Mouse (Mus musculus): ENCODE measurements around the gene Rnf220.

Gene Rnf220

DNA sequence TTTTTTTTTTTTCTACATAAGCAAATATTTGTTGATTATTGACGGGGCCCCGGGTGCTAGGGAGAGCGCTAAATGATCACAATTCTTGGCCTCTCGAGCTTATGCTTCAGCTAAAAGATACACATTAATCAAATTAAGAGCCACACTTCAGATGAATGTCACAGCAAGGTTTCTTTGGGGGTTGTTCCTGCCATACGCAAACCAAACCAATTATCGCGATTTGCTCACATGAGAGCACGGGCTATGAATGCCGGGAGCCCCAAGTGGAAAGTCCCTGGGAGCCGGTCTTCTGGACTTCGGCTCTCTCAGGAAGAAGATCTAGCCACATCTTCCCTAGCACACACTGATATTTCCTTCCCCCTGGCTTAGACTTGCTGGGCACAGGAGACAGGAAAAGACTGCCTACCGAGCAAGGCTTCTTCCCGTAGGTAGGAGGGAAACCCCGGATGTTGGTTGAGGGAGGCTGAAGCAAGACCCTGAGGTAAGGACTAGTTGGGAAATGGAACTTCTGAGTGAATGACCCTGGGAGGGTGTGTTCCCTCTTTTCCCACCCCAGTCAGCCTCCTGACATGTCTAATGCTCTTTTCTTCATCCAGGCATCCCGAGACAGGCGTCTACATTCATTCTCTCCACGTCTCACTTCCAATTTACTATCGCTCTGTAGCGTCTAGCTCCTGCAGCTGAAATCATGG, 51.2 kb downstream of the Rnf220 start:
- in situ Hi-C loops (cut with MboI; ENCODE audit: unreplicated experiment in 2 of 2) = no loop called here

DNA sequence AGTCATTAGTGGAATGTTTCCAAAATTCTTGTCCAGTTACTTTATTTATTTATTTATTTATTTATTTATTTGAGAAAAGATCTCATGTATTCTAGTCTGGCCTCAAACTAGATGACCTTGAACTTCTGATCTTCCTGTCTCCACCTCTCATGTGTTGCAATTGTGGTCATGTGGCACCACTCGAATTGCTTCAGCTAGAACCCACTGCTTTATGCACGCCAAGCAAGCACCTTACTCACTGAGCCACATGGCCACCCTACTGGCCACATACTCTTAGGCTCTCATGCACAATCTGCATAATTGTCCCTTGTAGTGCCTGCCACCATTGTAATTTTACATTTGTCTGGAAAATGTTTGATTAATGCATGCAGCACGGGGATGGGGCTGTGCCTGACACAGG, 57.9 kb downstream of the Rnf220 start:
- in situ Hi-C loops (cut with MboI; ENCODE audit: unreplicated experiment in 2 of 2) = no loop called here

DNA sequence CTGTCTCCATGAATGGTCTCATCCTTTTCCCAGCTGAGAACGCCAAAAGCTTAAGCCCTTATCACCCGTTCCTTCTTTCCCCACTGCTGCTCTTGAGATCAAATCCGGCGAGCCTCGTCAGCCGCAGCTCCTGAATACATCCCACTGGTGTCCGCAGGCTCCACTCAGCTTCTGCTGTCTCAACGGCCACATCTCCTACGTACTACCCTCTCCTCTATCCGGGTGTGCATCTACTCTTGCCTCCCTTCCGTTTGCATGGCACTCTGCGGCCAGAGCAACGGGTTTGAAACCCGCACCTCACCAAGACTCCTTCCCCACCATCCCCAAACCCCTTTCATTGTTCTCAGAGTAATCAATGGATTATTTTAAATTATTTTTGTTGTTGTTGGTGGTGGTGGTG, 58.8 kb downstream of the Rnf220 start:
- in situ Hi-C loops (cut with MboI; ENCODE audit: unreplicated experiment in 2 of 2) = no loop called here

DNA sequence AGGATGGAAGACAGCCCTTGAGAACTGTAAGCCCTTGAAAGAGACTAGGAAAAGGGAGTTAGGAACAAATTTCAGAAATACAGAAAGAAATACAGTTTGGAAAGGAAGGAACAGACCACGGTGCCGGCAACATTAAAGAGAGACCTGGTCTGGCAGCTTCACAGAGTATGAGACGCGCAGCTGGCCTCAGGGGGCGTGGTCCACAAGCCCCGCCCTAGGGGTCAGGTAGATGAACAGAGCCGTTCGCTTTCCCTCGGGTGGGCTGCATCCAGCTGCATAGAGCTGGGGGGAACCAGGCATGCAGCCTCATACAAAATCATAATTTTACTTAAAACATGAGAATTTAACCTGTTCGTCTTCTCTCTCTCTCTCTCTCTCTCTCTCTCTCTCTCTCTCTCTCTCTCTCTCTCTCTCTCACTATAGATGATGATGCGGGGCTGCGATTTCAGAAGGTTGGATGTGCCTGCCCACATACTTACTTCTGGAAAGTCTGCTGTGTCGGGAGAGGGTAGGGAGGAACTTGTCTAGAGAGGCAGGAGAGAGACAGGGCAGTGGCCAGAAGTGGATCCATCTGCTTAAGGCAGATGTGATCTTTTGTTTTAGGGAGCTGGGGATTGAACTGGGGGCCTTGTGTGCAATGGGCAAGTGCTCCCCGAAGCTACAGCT, 59.7 kb downstream of the Rnf220 start:
- in situ Hi-C loops (cut with MboI; ENCODE audit: unreplicated experiment in 2 of 2) = no loop called here

DNA sequence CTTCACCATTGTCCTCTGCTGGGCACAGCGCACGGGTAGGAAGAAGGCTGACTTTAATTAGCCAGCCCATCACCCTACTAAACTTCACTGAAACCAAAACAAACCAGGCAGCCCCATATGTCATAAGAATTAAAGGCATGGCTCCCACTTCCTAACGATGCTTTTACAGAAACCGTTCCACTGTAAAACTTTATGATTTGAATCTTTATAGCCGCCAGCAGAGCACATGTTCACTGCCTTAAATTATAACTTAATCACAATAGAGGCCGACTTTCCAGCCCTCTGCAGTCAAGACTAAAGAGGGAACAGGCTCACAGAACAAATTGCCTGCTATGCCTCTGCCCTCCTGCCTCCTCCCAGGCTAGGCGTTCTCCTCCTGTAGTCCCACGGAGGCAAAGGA, 62.5 kb downstream of the Rnf220 start:
- in situ Hi-C loops (cut with MboI; ENCODE audit: unreplicated experiment in 2 of 2) = no loop called here

DNA sequence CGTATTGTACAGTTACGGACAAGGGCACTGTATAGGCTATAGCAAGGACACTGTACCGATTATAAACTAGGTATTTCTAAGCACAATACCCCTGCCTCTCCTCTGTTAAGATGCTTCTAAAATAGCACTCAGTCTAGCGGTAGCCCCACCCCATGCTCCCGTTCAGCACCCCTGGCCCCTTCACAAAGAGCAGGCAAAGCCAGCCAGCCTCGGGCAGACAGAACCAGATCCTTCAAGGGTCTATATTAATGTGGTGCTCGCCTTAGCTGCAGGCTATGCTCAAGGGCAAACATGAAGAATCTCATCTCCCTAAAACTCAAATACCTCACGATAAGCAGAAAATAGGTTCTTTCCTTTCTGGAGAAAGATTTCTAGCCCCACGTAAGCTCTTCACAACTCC, 67.2 kb downstream of the Rnf220 start:
- in situ Hi-C loops (cut with MboI; ENCODE audit: unreplicated experiment in 2 of 2) = no loop called here

DNA sequence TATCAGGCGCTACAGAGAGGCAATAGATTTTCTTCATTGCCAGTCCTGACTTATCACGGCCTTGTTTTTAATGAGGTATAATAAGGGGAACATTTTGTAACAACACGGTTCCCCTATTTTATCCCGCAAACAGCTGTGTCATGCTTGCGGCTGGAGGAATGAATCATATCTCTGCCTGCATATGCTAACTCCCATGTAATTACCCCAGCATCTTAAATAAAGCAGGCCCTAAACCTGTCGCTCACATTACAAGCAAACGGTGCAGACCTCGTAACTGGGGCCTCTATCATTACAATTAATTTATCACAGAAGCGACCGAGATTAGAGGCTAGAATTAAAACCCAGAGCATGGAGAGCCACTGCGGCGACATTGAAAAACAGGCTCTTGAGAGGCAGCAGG, 69.3 kb downstream of the Rnf220 start:
- in situ Hi-C loops (cut with MboI; ENCODE audit: unreplicated experiment in 2 of 2) = no loop called here

DNA sequence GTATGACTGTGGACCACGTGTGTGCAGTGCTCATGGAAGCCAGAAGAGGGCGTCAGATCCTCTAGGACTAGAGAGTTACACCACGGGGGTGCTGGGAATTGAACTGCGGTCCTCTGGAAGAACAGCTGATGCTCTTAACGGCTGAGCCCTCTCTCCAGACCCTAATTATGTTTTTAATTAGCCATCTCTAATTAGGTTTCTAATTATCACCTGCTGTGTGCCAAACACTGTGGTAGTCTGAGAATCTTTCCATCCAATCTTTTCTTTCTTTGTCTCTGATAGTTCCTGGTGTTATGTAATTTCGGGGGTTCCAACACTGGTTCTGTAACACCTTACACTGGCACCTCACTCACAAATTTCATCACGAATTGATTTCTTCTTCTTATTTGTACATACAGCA, 75.8 kb downstream of the Rnf220 start:
- in situ Hi-C loops (cut with MboI; ENCODE audit: unreplicated experiment in 2 of 2) = no loop called here

DNA sequence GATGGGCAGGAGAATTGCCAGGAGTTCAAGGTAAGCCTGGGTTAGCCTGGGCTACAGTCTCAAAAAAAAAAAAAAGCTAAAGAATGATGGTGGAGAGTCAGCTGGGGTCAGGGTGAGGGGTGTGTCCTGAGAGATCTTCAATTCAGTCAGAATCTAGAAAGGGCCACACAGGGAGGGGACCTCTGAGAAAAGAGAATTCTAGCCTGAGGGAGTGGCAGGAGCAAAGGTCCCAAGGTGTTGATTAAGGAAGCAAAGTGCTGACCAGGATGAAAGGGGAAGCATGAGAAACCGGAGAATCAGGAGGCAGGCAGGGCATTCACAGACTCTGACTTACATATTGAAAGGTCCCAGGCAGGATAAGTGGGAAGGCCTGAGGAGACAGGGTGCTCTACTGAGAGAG, 80.0 kb downstream of the Rnf220 start:
- in situ Hi-C loops (cut with MboI; ENCODE audit: unreplicated experiment in 2 of 2) = no loop called here

DNA sequence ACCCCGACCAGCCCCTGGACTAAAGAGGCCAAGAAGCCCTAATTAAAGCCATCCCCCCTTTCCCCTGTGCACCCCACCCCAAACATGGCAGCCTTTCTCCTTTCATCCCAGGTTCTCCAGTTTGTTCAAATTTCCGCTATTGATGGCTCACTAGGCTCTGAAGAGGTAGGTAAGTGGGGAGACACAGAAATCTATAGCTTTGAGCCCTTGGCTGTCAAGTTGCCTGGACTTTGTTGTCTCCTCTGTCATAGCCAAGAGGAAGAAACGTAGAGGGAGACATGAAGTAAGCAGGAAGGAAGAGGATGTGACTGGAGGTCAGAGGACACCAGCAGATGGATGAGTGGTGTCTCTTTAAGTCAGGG, 86.8 kb downstream of the Rnf220 start:
- in situ Hi-C loops (cut with MboI; ENCODE audit: unreplicated experiment in 2 of 2) = no loop called here

DNA sequence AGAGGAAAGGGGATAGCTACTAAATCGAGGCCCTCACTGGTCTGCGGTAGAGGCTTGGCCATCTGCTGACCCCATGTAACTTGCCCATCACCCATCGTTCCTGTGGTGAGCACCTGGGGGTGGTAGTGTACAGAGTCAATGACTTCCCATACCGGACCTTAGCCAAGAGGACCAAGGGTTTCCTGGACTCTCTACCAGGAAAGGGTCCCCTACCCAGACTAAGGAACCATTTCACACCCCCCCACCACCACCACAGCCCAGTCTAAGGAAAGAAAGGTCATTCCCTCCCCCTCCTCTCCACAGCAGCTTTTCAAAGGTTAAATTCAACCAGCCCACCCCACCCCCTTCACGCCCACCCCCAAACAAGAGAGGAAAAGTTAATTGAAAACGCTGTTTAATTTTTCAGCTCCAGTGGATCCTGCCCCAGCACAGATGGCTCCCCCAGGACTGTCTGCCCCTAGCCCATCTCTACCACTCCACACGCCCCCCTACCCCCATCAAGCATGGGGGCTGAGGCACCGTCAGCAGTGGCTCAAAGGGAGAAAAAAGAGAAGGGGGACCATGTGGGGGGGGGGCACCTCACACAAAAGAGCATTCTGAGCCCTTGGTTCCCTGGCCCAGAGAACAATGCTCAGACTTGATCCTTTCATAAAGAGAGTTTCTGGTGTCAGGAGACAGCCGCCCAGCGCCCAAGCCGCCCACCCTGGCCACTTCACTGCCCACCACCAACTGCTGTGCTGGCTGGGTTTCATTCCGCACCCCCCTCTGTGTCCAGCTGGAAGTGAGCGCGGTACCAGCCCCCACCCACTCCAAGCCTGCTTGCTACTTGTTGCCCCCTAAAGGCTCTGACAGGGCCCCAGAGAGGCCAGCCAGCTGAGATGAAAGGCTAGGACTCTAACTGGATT, 87.5 kb downstream of the Rnf220 start:
- in situ Hi-C loops (cut with MboI; ENCODE audit: unreplicated experiment in 2 of 2) = no loop called here

DNA sequence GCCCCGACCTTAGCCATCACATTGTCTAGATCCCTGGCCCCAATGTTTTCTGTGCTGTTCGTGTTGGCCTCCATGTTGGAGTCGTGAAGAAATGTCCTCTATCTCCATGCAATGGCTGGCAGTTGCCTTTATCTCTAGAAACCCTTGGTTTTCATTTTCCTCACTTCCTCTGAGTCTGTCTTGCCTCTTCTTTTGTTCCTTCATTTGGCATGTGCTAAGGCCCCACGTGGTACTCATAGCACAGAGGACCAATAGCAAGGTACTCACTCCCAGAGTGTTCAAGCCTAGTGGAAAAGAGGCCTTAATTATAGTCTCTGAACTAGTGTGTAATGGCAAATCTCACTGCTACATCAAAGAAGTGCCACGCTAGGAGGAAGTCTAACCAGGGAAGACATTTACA, 88.9 kb downstream of the Rnf220 start:
- in situ Hi-C loops (cut with MboI; ENCODE audit: unreplicated experiment in 2 of 2) = no loop called here

DNA sequence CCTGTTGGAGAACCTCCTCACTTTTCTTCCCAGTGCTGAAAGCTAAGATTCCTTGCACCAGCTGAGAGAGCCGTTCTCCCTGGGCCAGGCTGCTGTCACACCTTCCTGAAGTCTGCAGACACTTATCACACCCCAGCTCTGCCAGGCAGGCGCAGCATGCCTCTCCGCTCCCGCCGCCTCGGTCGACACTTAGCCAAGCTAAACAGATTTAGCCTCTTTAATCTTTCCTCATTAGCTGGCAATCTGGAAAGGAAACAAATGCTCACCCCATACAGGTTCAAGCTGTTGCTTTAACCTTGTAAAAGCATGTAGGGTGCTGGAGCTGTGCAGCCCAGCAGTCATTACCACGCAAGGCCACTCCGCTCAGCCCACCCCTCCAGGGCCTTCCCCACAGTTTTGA, 90.9 kb downstream of the Rnf220 start:
- in situ Hi-C loops (cut with MboI; ENCODE audit: unreplicated experiment in 2 of 2) = no loop called here

DNA sequence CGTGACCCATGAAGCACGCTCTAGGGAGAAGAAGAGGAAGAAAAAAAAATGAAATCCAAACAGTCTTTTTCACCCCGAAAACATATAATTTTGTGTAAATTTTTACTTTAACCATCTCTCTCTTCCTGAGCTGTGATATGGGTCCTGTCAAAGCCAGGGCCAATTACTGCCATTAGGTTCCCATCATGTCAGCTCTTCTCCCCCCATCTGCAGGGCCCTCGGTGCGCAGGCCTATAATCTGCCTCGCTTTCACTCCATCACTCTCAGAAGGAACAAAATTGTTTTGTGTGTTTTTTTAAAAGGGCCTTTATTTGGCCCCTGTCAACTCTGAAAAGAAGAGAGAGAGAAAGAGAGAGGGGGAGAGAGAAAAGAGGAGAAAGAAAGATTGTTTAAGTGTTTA, 91.6 kb downstream of the Rnf220 start:
- in situ Hi-C loops (cut with MboI; ENCODE audit: unreplicated experiment in 2 of 2) = no loop called here

DNA sequence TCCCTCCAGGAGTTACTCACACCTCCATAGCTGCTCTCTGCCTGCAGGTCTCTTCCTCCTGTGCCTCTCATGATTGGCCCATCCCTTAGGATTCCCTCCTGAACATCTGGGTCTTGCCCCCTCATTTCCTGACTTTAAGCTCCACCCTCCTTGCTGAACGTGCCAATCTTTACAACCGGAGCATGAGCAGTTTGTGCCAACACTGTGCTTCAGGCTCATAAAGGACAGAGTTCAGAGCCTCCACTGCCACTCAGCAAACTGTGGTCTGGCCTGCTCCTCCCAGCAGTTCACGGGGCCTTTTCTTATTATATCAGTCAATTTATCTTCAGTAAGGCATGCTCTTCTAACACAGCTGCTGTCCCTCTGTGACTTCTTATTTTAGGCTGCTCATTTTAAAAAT, 93.4 kb downstream of the Rnf220 start:
- in situ Hi-C loops (cut with MboI; ENCODE audit: unreplicated experiment in 2 of 2) = no loop called here

DNA sequence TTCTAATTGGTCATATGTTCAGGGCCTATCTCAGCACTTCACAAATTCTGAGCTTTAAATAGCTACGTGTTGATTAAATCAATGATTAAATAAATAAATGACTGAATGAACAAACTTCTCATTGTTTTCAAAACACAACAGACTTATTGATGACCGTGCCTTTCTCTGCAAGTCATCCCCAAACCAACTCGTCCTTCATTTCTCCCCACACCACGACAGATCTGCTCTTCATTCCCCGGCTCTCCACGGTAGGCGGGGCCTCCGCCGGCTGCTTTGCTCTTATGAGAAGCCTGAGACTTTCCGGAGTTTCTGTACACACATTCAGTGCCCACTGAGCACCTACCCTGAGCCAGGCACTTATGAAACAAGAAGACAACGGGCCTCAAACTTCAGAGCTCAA, 99.7 kb downstream of the Rnf220 start:
- in situ Hi-C loops (cut with MboI; ENCODE audit: unreplicated experiment in 2 of 2) = no loop called here

DNA sequence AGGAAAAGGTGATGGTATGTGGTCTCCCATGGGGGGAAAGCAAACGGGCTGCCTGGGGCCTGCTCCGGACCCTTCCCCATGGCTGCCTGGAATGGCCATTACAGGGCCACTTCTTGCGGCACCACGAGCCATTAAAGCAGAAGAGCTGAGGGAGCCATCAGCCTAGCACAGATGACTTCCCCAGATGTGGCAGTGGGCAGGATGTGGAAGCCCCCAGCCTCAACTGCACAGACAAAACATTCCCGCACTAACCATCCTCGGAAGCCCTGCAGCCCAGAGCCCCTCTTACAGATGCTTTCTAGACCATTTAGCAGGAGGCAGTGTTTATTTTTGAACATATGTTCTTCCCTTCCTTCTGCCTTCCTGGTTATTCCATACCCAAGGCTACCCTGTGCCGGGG, 103.8 kb downstream of the Rnf220 start:
- in situ Hi-C loops (cut with MboI; ENCODE audit: unreplicated experiment in 2 of 2) = no loop called here

DNA sequence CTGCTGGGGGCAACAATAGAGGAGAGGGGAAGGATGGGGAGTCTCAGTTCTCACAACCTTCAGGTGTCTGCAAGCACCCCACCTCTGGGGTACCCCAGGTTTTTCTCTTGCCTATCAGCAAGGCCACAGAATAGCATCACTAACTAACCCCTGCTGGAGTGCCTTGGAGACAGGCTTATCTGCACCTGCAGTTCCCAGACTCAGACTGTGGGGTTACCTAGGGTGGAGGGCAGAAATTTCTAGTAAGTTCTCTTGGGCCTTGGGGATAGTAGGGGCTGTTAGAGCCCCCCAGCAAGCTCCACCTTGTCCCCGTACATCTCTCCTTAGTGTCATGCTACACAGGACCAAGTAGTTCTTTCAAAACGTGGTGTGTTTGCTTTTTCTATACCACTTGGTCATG, 104.5 kb downstream of the Rnf220 start:
- in situ Hi-C loops (cut with MboI; ENCODE audit: unreplicated experiment in 2 of 2) = no loop called here

DNA sequence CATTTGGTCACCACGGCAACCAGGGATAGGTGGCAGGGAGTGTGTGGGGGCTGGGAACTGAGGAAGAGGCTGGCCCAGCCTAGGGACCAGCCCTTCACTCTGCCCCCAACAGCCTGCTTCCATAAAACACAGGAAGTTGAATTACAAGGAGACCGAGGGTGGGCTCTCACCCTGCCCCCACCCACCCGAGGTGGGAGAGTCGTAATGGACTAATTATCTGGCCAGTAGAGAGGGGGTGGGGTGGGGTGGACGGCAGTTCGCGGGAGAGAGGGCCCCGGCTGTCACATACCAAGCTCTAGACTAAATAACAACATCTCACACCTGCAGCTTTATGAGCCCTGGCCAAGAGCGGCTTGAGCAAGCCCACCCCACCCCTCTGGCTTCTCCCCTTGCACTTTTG, 104.9 kb downstream of the Rnf220 start:
- in situ Hi-C loops (cut with MboI; ENCODE audit: unreplicated experiment in 2 of 2) = no loop called here

DNA sequence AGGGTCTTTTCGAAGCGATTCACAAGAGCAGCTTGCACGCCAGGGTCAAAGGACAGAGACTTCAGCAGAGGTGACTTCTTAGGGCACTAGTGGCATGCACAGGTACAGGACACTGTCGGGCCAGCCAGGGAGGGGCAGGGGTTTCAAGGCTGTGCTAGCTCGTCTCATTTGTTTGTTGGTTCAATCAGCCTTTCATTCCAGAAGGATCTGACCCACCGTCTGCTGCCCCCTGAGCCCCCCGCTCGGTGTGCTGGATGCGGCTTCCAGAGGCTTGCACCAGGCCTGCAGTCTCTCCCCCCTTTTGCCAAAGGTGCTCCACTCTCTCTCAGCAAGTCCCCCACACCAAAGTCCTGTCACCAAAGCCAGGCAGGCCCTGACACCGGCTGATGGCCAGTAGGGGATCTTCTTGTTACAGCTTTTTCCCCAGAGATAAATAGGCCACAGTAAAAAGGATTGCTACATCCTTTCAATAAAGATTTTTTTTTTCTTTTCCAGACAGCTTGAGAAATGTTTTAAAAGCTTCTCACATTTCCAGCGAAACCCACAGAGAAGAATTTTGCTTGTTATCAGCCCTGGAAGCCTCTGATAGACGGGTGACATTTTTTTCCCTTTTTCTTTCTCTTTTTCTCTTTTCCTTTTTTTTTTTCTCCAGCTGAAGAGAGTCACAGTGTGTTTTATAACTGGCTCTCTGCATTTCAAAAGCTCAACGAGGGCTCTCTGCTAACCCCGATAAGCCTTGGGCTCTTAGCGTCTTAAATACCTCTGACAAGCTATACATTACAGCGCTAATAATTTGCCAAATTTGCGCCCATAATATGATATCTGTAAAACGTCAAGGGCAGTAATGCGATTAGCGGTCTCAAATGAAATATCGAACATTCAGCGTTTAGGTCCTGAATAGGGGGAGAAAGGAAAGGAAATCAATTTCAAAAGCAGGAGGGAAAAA, 105.7 kb downstream of the Rnf220 start:
- in situ Hi-C loops (cut with MboI; ENCODE audit: unreplicated experiment in 2 of 2) = no loop called here
